Mouse (Mus musculus) forebrain, embryonic 10.5 days (tissue): Measurements from ENCODE around the gene Cyth3. TPM values are rescaled to one million over a fixed set of nuclear protein-coding genes. Genes with fewer than 3 reads are reported as not detected.

Source experiments
- DNase-seq: peaks from one replicate; pipeline ENCODE4 v3.0.0-alpha.2; 2017; ENCODE audit warnings: low spot score; ENCODE audit errors: extremely low spot score
- H3K27ac ChIP-seq: fragments of 300-500 bp; sonication (generic); 2 replicates; pipeline ENCODE4 v1.5.1; 2016; ENCODE audit warnings: mild to moderate bottlenecking
- H3K27me3 ChIP-seq: fragments of 300-500 bp; sonication (generic); 2 replicates; pipeline ENCODE4 v1.6.1; 2016; ENCODE audit warnings: mild to moderate bottlenecking; ENCODE audit not compliant: poor library complexity, severe bottlenecking
- H3K36me3 ChIP-seq: fragments of 300-500 bp; sonication (generic); replicated peaks from 2 replicates; pipeline ENCODE4 v1.6.1; 2016; ENCODE audit warnings: mild to moderate bottlenecking, moderate library complexity
- H3K4me1 ChIP-seq: fragments of 300-500 bp; sonication (generic); 2 replicates; pipeline ENCODE4 v1.6.1; 2016
- H3K4me3 ChIP-seq: fragments of 300-500 bp; sonication (generic); 2 replicates; pipeline ENCODE4 v1.5.1; 2016; ENCODE audit warnings: mild to moderate bottlenecking, moderate library complexity
- H3K9me3 ChIP-seq: fragments of 300-500 bp; sonication (generic); 2 replicates; pipeline ENCODE4 v1.6.1; 2016; ENCODE audit warnings: mild to moderate bottlenecking, moderate library complexity
- WGBS: fragments of 180-500 bp; shearing (Covaris S2); methylation state at CpG from one replicate; pipeline ENCODE4 v1.1.7; 2016; 5-methylcytosine and 5-hydroxymethylcytosine counted together
- polyA plus RNA-seq: library from polyadenylated mRNA; unstranded; fragments of >200 nt; fragmentation: Nextera tagmentation; extraction: Ambion mirVana; gene quantifications from 2 replicates; pipeline ENCODE4 v1.2.1, GENCODE M21; 2016

The Cyth3 gene
- polyA plus RNA-seq, 1 experiment from 2014 or later: 31.6 TPM

DNA sequence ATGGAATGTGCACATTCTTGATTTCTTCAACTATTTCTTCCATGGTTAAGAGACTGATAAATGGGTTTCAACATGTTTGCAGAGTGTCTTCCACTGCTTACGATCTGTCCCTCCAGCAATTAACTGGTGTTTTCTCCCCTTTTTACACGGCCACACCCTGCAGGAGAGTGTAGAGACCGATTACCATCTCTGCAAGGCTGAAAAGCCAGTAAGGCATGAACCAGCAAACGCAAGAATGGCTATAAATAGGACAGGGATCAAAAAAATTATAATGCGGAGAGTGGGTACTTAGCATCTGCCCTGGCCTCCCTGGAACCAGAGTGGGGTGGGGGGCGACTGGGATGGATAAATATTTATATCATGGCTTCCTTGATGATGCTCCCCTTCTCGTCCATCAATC lies 3.7 kb upstream of the Cyth3 start:
- H3K4me3 ChIP-seq: no peak overlapping the region
- H3K36me3 ChIP-seq: no peaks in the 10 kb centered on the region
- no peak overlapping the region for H3K27ac ChIP-seq
- DNase-seq: no peak
- H3K9me3 ChIP-seq: no peaks in the 10 kb centered on the region
- H3K27me3 ChIP-seq: peaks cover 10% of the 10 kb centered on the region
- 79% methylated on average over 7 of the region's 7 CpGs for WGBS
- H3K4me1 ChIP-seq: peaks cover 35% of the 10 kb centered on the region

DNA sequence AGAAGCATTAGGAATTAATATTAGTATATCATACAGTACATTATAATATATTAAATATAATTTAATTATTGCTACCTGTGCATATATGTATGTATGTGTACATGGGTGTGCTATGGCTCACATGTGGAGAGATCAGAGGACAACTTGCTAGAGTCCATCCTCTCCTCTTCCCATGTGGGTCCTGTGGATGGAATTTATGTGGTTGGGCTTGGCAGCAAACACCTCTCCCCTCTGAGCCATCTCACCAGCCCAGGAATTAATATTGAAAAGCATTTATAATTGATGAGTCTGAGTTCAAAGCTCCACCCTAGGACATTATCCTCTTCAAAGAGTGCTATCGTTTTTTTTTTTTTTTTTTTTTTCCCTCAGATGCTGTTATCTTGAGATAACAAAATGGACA lies 2.1 kb upstream of the Cyth3 start:
- H3K27ac ChIP-seq: no peak overlapping the region
- no peaks in the 10 kb centered on the region for H3K36me3 ChIP-seq
- 74% methylated on average over 1 of the region's 1 CpGs for WGBS
- DNase-seq: no peak
- H3K4me3 ChIP-seq: no peak overlapping the region
- H3K9me3 ChIP-seq: no peaks in the 10 kb centered on the region
- peaks cover 42% of the 10 kb centered on the region for H3K4me1 ChIP-seq
- peaks cover 10% of the 10 kb centered on the region for H3K27me3 ChIP-seq

DNA sequence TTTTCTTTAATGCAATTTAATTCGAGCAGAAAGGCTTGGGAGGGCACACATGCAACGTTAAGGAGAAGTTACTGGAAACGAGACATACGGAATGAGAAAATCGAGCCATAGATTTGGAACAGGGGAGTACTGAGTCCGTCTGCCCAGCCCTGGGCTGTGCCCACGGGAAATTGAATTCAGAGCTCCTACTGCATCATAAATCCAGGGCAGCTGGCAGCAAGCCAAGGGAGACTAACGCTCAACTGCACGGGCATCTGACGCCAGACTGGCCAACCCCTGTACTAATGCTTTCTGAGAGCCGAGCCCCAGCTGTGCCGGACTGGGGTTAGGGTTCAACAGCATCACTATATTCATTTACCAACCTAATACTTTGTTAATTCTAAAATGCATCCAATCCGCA lies 1.3 kb upstream of the Cyth3 start:
- no peaks in the 10 kb centered on the region for H3K9me3 ChIP-seq
- WGBS: 80% methylated on average over 13 of the region's 13 CpGs
- H3K4me3 ChIP-seq: no peak overlapping the region
- H3K27ac ChIP-seq: no peak overlapping the region
- peaks cover 10% of the 10 kb centered on the region for H3K27me3 ChIP-seq
- no peaks in the 10 kb centered on the region for H3K36me3 ChIP-seq
- H3K4me1 ChIP-seq: peaks cover 48% of the 10 kb centered on the region
- DNase-seq: no peak

DNA sequence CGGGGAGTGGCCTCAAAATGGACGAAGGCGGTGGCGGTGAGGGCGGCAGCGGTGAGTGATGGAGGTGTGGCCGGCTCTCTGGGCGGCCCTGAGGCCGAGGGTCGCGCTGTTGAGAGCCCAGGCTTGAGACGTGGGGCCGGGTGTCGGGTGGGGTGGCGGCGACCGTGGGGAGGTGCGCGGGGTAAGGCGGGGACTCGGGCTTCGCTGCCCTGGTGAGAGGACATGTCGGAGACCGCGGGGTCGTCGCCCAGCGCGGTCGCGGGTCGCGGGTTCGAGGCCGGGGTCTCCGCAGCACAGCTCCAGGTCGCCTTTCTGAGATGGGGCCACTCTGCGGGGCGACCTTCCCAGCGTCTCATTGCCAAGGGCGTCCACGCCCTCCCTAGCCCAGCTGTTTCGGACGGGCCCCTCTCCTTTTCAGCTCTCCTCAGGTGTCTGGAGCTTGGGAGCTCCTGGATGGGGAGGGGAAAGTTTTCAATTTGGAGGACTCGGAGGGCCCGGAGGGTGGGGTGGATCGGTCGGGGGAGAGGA lies 440 bp downstream of the Cyth3 start:
- WGBS: under 1% methylated on average over 48 of the region's 48 CpGs
- H3K27me3 ChIP-seq: peaks cover 10% of the 10 kb centered on the region
- no peaks in the 10 kb centered on the region for H3K36me3 ChIP-seq
- no peaks in the 10 kb centered on the region for H3K9me3 ChIP-seq
- H3K4me3 ChIP-seq: peak overlapping the region; percentile 95
- DNase-seq: no peak
- H3K27ac ChIP-seq: peak overlapping the region; percentile 94
- H3K4me1 ChIP-seq: peaks cover 52% of the 10 kb centered on the region

DNA sequence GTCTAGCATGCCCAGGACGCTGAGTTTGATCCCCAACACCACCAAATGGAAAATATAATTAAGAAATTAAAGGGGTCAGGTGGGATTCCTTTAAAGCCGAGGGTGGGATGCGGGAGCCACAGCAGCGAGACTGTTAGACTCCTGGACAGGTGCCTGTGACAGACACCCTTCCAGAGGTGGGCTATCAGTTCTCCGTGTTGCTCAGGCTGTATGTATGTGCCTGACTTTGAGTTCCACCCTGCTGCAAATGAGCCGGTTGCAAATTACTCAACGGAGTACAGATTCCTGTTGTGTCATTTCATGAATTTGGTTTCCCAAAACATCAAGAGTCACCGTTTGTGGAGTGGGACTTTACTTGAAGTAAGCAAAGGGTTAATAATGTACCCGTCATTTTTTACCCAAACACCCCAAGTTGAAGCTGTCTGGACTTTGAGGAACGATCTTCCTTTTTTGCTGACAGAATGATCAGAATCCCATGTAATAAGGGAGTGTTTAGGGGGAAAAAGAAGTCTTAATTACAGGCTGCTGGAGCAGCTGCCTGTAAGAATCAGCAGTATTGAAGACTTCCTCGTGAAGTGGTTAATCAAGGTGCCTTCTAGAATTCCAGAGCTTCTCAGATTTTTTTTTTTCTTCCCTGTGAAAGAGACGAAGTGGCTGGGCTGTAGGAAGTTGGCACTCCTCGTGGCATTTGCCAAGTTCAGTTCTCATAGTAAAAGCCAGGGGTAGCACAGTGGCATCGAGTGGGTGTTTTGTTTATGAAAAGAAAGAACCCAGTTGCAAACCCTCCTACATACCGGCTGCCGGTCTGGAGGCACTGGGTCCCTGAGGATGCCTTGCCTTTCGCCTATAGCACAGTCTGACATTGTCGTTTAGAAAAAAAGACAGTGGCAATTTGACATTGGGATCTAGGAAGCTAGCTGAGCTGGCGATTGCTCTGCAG lies 1.4 kb downstream of the Cyth3 start:
- H3K4me1 ChIP-seq: peaks cover 45% of the 10 kb centered on the region
- H3K27ac ChIP-seq: no peak overlapping the region
- 71% methylated on average over 19 of the region's 19 CpGs for WGBS
- no peaks in the 10 kb centered on the region for H3K9me3 ChIP-seq
- H3K4me3 ChIP-seq: peak overlapping the region; percentile 95
- peaks cover 10% of the 10 kb centered on the region for H3K27me3 ChIP-seq
- DNase-seq: no peak
- no peaks in the 10 kb centered on the region for H3K36me3 ChIP-seq

DNA sequence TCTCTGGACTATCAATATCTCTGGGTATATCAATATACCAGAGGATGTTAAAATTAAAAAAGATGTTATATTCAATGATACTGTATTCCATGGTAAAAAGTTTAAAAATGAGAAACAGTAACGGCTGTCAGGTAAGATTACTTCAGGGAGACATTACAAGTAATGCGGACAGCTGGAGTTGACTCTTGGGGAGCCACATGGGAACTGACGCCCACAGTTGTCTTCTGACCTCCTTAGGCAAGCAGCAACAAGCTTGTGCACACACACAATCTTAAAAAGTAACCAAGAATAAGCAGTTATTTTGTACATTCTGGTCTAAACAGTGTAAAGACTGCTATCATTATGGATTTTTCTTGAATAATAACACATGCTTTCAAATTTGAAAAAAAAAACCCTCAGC lies 2.2 kb downstream of the Cyth3 start:
- peaks cover 41% of the 10 kb centered on the region for H3K4me1 ChIP-seq
- 80% methylated on average over 3 of the region's 3 CpGs for WGBS

DNA sequence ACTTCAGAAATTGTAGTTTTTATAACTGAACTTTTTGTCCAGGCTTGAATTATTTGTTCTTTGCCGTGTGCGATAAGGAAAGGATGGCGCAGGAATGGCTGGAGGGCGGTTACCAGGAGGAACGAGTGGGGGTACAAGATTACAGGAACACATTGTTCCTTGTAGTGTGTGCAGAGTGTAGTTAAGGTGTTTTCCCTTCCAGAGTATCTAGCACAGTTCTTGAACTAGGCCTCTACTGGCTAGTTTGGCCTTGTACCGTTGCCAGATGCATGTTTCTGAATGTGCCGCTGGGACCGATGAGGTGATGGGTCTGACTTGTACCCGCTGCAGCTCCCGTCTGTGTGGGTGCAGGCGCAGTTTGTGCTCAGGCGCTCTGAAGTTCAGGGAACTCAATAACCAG lies 3.2 kb downstream of the Cyth3 start:
- 0 out of 2 replicates have a peak overlapping the region, but pooled peaks have one; percentile 40 for H3K27ac ChIP-seq
- peaks cover 5% of the 10 kb centered on the region; the same call in 1 of the 2 replicates for H3K9me3 ChIP-seq
- peaks cover 10% of the 10 kb centered on the region for H3K27me3 ChIP-seq
- 0 out of 2 replicates have a peak, but pooled peaks cover 3% of the 10 kb centered on the region for H3K36me3 ChIP-seq
- 84% methylated on average over 12 of the region's 12 CpGs for whole genome bisulfite sequencing
- peaks cover 41% of the 10 kb centered on the region for H3K4me1 ChIP-seq
- peak overlapping the region; percentile 16; the same call in 1 of the 2 replicates for H3K4me3 ChIP-seq
- DNase-seq: no peak

More for the DNA sequence above, 2.2 kb downstream of the Cyth3 start:
- Histone ChIP-seq H3K27me3 (peaks cover 10% of the 10 kb centered on the region), H3K27ac (no peak overlapping the region), H3K9me3 (no peaks in the 10 kb centered on the region), H3K36me3 (no peaks in the 10 kb centered on the region), H3K4me3 (no peak overlapping the region)
- no peak for DNase-seq

DNA sequence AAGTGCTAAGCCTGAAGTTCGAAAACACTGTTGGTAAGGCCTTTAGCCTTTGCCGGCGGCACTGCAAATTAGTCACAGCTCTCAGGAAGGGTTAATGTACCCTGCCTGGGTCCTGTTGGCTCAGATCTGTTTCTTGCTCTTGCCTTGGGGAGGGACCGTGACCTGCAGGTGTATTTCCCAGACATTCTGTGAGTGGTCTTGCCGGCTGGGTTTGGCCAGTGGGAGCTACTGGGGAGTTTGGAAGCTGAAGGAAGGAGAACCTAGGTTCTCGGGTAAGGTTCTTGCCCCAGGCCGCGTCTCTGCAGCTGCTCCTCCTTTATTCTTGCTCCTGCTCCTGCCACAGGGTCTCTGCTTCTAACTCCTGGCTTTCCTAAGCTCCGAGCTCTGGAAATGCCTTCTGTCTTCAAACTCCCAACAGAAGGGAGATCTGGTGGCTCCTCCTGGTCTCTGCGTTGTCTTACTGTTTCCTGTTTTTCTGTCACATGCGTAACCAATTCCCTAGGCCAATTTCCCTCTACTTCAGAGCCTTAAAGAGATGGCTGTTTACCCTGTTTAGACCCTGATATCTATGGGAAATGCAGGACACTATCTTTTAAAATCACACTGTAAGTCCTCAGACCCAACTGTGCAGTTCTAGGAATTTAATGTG lies 3.8 kb downstream of the Cyth3 start:
- Histone ChIP-seq H3K36me3 (0 out of 2 replicates have a peak, but pooled peaks cover 3% of the 10 kb centered on the region), H3K9me3 (peaks cover 5% of the 10 kb centered on the region; the same call in 1 of the 2 replicates), H3K27me3 (peaks cover 9% of the 10 kb centered on the region), H3K4me1 (peaks cover 38% of the 10 kb centered on the region), H3K4me3 (peak overlapping the region; percentile 16), H3K27ac (peak overlapping the region; percentile 40)
- DNase-seq: no peak
- 56% methylated on average over 11 of the region's 11 CpGs for WGBS

DNA sequence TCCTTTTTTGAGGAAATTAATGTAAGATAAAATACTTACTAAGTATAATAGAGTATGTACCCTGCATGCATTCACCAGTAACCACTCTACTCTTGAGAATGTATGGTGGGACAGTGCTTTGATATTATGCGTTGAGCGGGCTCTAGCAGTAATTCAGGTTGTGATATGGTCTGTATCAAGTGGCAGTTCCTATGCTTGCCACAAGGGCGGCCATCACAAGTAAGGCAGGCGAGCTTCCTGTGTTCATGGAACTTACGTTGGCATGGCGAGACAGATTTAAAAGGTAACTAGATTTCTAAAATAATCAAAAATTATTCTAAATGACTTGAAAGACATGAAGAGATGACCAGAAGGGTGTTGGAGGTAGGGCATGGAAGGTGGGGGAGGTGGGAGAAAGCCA lies 5.3 kb downstream of the Cyth3 start:
- Histone ChIP-seq H3K36me3 (0 out of 2 replicates have a peak, but pooled peaks cover 3% of the 10 kb centered on the region), H3K4me3 (no peak overlapping the region), H3K27me3 (peaks cover 4% of the 10 kb centered on the region; the same call in 1 of the 2 replicates), H3K27ac (no peak overlapping the region), H3K4me1 (peaks cover 37% of the 10 kb centered on the region), H3K9me3 (peaks cover 5% of the 10 kb centered on the region; the same call in 1 of the 2 replicates)
- WGBS: 94% methylated on average over 6 of the region's 6 CpGs
- no peak for DNase-seq

DNA sequence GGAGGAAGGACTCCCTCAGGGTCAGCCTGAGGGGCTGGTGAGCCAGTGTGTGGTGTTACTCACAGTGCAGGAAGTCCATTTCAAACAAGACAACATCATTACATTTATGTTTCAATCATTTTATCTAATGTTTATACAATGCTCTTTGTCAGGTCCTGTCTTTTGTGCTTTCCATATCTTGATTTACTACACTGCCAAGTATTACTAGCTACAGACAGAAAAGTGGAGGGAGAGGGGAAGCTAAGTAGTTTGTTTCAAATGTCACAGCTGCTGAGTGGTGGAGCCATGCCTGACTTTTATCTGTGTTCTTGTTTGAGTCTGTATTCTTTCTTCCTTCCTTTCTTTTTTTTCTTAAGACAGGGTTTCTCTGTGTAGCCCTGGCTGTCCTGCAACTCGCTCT lies 5.7 kb downstream of the Cyth3 start:
- no peak overlapping the region for H3K4me3 ChIP-seq
- H3K27me3 ChIP-seq: peaks cover 4% of the 10 kb centered on the region; the same call in 1 of the 2 replicates
- peaks cover 36% of the 10 kb centered on the region for H3K4me1 ChIP-seq
- peaks cover 5% of the 10 kb centered on the region; the same call in 1 of the 2 replicates for H3K9me3 ChIP-seq
- H3K27ac ChIP-seq: no peak overlapping the region
- no peak for DNase-seq
- 90% methylated on average over 1 of the region's 1 CpGs for WGBS
- H3K36me3 ChIP-seq: 0 out of 2 replicates have a peak, but pooled peaks cover 3% of the 10 kb centered on the region

DNA sequence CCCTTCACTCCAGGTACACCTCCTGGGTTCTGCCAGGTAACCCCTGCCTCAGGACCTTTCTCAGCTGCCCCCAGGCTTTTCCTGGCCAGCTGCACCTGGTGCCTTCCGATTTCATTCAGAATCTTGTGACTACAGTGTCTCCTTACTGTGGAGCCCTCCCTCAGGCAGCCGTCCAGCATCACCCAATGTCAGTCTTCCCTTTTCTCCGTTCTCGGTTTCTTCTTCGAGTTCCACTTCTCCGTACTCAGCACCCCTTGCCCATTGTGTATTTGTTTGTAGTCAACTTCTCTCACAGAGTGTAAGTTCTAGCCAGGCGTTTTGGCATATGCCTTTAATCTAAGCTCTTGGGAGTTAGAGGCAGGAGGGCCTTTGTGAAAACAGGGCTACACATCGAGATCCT lies 7.4 kb downstream of the Cyth3 start:
- WGBS: 93% methylated on average over 8 of the region's 8 CpGs
- Histone ChIP-seq H3K36me3 (0 out of 2 replicates have a peak, but pooled peaks cover 3% of the 10 kb centered on the region), H3K4me3 (no peak overlapping the region), H3K4me1 (peaks cover 37% of the 10 kb centered on the region), H3K9me3 (peaks cover 5% of the 10 kb centered on the region; the same call in 1 of the 2 replicates), H3K27ac (no peak overlapping the region), H3K27me3 (no peaks in the 10 kb centered on the region)
- no peak for DNase-seq

DNA sequence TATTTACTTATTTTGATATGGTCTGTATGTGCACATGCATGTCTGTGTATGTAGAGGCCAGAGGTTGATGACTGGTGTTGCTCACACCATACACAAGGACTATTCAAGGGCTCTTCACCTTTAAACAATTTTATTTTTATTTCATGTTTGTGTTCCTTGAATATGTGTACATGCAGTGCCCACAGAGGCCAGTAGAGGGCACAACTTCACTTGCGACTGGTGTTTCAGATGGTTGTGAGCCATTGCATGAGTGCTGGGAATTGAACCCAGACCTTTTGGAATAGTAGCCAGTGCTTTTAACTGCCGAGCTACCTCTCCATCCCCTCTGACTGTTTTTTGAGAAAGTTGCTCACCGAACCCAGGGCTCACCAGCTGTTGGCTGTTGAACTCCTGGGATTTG lies 8.0 kb downstream of the Cyth3 start:
- Histone ChIP-seq H3K27ac (no peak overlapping the region), H3K9me3 (peaks cover 5% of the 10 kb centered on the region; the same call in 1 of the 2 replicates), H3K27me3 (no peaks in the 10 kb centered on the region), H3K4me3 (no peak overlapping the region), H3K36me3 (0 out of 2 replicates have a peak, but pooled peaks cover 3% of the 10 kb centered on the region), H3K4me1 (peaks cover 42% of the 10 kb centered on the region)
- WGBS: 94% methylated on average over 3 of the region's 3 CpGs
- no peak for DNase-seq
